Mouse (Mus musculus) lung, embryonic 14.5 days (tissue): ENCODE data around the gene Kcnk4. TPM values are rescaled to one million over a fixed set of nuclear protein-coding genes. Genes with fewer than 3 reads are reported as not detected.

Experiments
- ATAC-seq: fragments of 200-750 bp; cut with Nextera tagmentation; 2 replicates; pipeline ENCODE4 v1.8.0; 2017; ENCODE audit warnings: mild to moderate bottlenecking, moderate TSS enrichment, moderate library complexity; ENCODE audit not compliant: insufficient read depth
- DNase-seq: peaks from one replicate; pipeline ENCODE4 v3.0.0-alpha.2; 2015
- H3K27ac ChIP-seq: fragments of 300-500 bp; sonication (generic); 2 replicates; pipeline ENCODE4 v1.5.1; 2014; ENCODE audit warnings: low read depth, mild to moderate bottlenecking, moderate library complexity
- H3K27me3 ChIP-seq: fragments of 300-500 bp; sonication (generic); 2 replicates; pipeline ENCODE4 v1.6.1; 2014; ENCODE audit warnings: low read length, control low read depth; ENCODE audit not compliant: insufficient read depth
- H3K36me3 ChIP-seq: fragments of 300-500 bp; sonication (generic); 2 replicates; pipeline ENCODE4 v1.6.1; 2014; ENCODE audit warnings: control low read depth; ENCODE audit not compliant: insufficient read depth
- H3K4me1 ChIP-seq: fragments of 300-500 bp; sonication (generic); 2 replicates; pipeline ENCODE4 v1.6.1; 2014; ENCODE audit warnings: antibody characterized with exemption, control low read depth; ENCODE audit not compliant: insufficient read depth
- H3K4me2 ChIP-seq: fragments of 300-500 bp; sonication (generic); 2 replicates; pipeline ENCODE4 v1.6.1; 2014; ENCODE audit warnings: mild to moderate bottlenecking
- H3K4me3 ChIP-seq: fragments of 300-500 bp; sonication (generic); 2 replicates; pipeline ENCODE4 v1.5.1; 2014; ENCODE audit warnings: low read depth, low read length
- H3K9ac ChIP-seq: fragments of 300-500 bp; sonication (generic); 2 replicates; pipeline ENCODE4 v1.6.1; 2014
- H3K9me3 ChIP-seq: fragments of 300-500 bp; sonication (generic); 2 replicates; pipeline ENCODE4 v1.6.1; 2016; ENCODE audit warnings: low read depth, low read length, control low read depth
- CTCF ChIP-seq: IDR thresholded peaks from 2 replicates; pipeline ENCODE4 v1.5.1; 2016; ENCODE audit warnings: antibody characterized with exemption, low read depth
- WGBS: fragments of 180-500 bp; shearing (Covaris S2); extraction: QIAGEN DNeasy Blood & Tissue Kit; methylation state at CpG from one replicate; pipeline ENCODE4 v1.1.7; 2014; 5-methylcytosine and 5-hydroxymethylcytosine counted together
- polyA plus RNA-seq: library from polyadenylated mRNA; unstranded; fragments of >200 nt; fragmentation: Nextera tagmentation; extraction: Ambion mirVana; gene quantifications from 2 replicates; pipeline ENCODE4 v1.2.1, GENCODE M21; 2014

Kcnk4 gene
- polyA plus RNA-seq, 1 experiment from 2014 or later = 0.17 TPM

DNA sequence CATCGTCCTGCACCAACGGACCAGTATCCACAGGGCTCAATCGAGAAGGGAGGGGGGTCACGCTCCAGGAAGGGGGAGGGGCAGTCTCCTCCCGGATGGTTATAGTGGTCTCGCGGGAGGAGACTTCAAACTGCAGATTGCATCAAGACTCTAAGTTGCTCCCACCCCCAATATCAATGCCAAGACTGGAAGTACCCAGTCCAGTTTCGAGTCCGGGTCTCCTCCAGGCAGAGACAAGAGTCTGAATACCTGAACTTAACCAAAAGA lies 9.1 kb downstream of the Kcnk4 start, which contains the start of gene Catsperz:
Catsperz (minus strand) TSS at position 74 of the 267 bp plus-strand sequence.
- no peak for TF ChIP-seq CTCF
- Histone ChIP-seq H3K27ac (no peak within 1 kb of the TSS), H3K4me3 (peak within 1 kb of the TSS; percentile 18), H3K27me3 (peaks cover 66% of the 10 kb centered on the region), H3K4me1 (no peaks in the 10 kb centered on the region), H3K9me3 (no peaks in the 10 kb centered on the region), H3K4me2 (peak within 1 kb of the TSS; percentile 51), H3K9ac (no peak within 1 kb of the TSS), H3K36me3 (no peaks in the 10 kb centered on the region)
- DNase-seq (peak; percentile 33), ATAC-seq (no peak)
- 6% methylated on average over 9 of the region's 9 CpGs for WGBS

DNA sequence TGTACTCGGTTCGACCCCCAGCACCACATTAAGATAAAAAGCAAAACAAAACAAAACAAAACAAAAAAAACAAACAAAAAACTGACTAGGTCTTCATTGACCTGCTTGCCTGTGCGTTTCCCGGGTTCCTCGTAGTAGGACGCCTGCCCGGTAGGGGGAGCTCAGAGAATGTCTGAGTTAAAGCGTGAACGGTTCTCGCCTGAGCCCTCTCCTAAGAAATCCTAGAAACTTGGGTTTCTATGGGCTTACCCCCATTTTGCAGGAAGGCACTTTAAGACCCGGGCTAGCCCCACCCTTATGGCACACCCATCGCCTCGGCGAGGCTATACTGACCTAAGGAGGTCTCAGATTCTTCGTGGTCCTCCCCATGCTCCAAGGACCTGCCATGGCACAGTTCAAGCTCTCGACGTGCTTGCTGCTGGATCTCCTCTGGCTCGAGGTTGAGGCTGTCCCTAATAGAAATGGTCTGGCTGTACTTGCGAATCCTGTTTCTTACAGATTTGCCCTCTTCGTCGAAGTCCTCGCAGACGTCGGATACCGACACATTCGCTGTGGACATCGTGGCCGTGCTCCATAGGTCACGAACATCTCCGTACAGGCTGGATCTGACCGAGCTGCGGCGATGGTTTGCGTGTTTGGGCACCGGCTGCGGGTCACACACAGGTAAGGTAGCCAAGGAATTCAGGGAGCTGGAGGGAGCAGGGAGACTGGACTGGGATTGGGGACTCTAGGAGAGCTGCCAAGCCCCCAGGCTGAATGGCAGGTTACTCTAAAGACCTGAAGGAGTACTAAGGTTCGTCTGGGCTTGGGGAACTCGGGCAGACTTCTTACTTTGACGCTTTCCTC lies 9.6 kb downstream of the Kcnk4 start:
- peak; percentile 93 for DNase-seq
- Histone ChIP-seq H3K27me3 (peaks cover 63% of the 10 kb centered on the region), H3K9ac (no peak overlapping the region), H3K36me3 (no peaks in the 10 kb centered on the region), H3K27ac (no peak overlapping the region), H3K4me2 (peak overlapping the region; percentile 51), H3K4me3 (peak overlapping the region; percentile 18), H3K9me3 (no peaks in the 10 kb centered on the region), H3K4me1 (no peaks in the 10 kb centered on the region)
- WGBS = 4% methylated on average over 39 of the region's 39 CpGs
- no peak for ATAC-seq
- TF ChIP-seq CTCF = peak; percentile 82

DNA sequence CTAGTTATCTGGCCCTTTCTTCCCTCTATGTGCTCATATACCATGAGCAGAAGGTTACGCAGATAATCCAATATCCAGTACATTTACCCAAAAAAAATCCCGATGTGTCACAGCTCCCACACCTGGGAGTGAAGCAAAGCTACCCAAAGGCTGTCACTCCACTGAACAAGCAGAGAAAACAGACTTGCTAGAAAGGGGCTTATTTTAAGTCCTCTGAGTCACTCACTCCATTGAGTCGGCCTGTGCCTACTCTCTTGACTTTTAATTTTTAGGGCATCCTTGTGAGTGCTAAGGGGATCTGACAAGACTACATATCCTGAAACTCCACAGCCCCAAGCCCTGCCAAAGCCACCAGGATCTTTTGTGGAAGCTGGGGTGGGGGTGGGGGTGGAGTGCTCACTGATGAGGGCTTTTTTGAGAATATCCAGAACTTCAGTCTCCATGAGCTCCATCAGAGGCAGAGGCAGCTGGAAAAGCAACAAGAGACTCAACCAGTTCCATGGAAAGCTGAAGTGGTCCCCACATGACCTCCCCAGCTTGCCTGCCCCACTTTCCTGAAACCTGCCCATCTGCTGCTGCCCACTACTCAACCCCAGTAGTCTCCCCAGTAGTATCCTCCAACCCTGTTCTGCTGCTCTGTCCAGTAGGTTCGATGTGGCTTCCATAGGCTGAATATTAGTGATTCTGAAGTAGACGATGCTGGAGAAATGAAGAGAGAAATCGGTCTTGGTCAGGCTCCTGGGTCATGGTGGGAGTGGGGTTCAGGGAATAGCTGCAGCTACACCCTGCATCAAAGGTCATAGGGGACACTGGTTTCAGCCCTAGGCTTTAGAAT lies 11.2 kb downstream of the Kcnk4 start:
- Histone ChIP-seq H3K9me3 (no peaks in the 10 kb centered on the region), H3K27ac (no peak overlapping the region), H3K4me1 (no peaks in the 10 kb centered on the region), H3K27me3 (peaks cover 55% of the 10 kb centered on the region), H3K4me2 (no peak overlapping the region), H3K36me3 (0 out of 2 replicates have a peak, but pooled peaks cover 2% of the 10 kb centered on the region), H3K4me3 (no peak overlapping the region), H3K9ac (no peak overlapping the region)
- no peak for TF ChIP-seq CTCF
- DNase-seq = no peak
- ATAC-seq = no peak
- WGBS = 57% methylated on average over 6 of the region's 6 CpGs

- Histone ChIP-seq H3K9me3 (no peaks in the 10 kb centered on the region), H3K27me3 (peaks cover 42% of the 10 kb centered on the region), H3K4me2 (peak within 1 kb of the TSS; percentile 80), H3K36me3 (0 out of 2 replicates have a peak, but pooled peaks cover 2% of the 10 kb centered on the region), H3K4me3 (peak within 1 kb of the TSS; percentile 66), H3K27ac (peak within 1 kb of the TSS; percentile 76), H3K9ac (peak within 1 kb of the TSS; percentile 70), H3K4me1 (no peaks in the 10 kb centered on the region)
- ATAC-seq (peak; percentile 94), DNase-seq (peak; percentile 100)
- under 1% methylated on average over 57 of the region's 66 CpGs for WGBS
- no peak for TF ChIP-seq CTCF
Observed at GRCm38 (mm10) chr19:6921647-6922567, 12.4 kb downstream of the Kcnk4 start, which contains the start of gene Esrra. Gene Esrra (minus strand): TSS chr19:6921813.

DNA sequence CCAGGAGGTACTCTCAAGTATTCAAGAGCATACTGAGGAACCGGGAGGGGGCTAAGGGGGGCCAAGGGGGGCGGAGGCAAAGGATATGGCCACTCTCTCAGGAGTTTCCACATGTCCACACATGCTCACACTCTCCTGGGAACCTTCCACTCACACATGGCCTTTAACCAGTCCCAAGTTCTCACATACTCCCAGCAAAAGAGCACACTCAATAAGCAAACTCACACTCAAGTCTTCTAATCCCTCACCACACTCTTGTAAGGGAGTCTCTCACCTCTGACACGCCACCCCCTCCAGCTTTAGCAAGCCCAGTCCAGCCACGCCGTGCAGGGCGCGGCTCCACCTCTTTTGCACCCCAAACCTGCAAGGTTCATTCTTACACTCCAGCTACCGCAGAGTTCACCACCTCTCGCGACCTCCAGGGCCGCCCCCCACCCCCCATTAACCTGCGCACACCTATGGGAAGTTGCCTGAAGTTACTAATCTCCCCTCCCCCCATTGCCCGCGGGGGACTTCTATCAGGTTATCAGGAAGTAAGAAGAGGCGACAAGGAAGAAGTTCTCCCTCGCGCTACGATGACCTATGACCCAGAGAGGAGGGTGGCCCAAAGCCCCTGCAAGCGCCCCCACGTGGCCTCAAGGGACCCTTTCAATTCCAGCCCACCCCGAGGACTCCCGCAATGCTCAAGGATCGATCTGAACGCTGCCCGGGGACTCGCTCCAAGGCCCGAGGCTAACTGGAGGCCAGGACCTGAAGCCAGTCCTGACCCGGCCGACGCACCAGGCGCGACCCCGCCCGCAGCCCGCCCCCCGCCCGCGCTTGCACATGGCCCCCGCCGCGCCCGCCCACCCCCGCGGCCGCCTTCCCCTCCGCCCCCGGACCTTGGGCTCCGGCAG lies 13.3 kb downstream of the Kcnk4 start:
- peak overlapping the region; percentile 76 for H3K27ac ChIP-seq
- WGBS = 1% methylated on average over 48 of the region's 48 CpGs
- no peaks in the 10 kb centered on the region for H3K4me1 ChIP-seq
- ATAC-seq (no peak; the same call in 1 of the 2 replicates), DNase-seq (peak; percentile 66)
- peak overlapping the region; percentile 70 for H3K9ac ChIP-seq
- TF ChIP-seq CTCF = peak; percentile 21
- H3K4me2 ChIP-seq = peak overlapping the region; percentile 80
- 0 out of 2 replicates have a peak, but pooled peaks cover 2% of the 10 kb centered on the region for H3K36me3 ChIP-seq
- peaks cover 33% of the 10 kb centered on the region for H3K27me3 ChIP-seq
- peak overlapping the region; percentile 66 for H3K4me3 ChIP-seq
- H3K9me3 ChIP-seq = no peaks in the 10 kb centered on the region
